Mouse (Mus musculus) embryonic facial prominence, embryonic 10.5 days (tissue): Measurements from ENCODE around the gene Plekha6. TPM values are rescaled to one million over a fixed set of nuclear protein-coding genes. Genes with fewer than 3 reads are reported as not detected.

Experiments used
- DNase-seq: peaks from one replicate; pipeline ENCODE4 v3.0.0-alpha.2; 2017; ENCODE audit warnings: low spot score
- H3K27ac ChIP-seq: fragments of 300-500 bp; sonication (generic); replicated peaks from 2 replicates; pipeline ENCODE4 v1.5.1; 2016; ENCODE audit warnings: mild to moderate bottlenecking
- H3K27me3 ChIP-seq: fragments of 300-500 bp; sonication (generic); replicated peaks from 2 replicates; pipeline ENCODE4 v1.6.1; 2016; ENCODE audit warnings: low read depth, mild to moderate bottlenecking; ENCODE audit not compliant: poor library complexity, severe bottlenecking
- H3K36me3 ChIP-seq: fragments of 300-500 bp; sonication (generic); replicated peaks from 2 replicates; pipeline ENCODE4 v1.6.1; 2016; ENCODE audit warnings: mild to moderate bottlenecking, moderate library complexity
- H3K4me1 ChIP-seq: fragments of 300-500 bp; sonication (generic); 2 replicates; pipeline ENCODE4 v1.6.1; 2016
- H3K4me3 ChIP-seq: fragments of 300-500 bp; sonication (generic); 2 replicates; pipeline ENCODE4 v1.5.1; 2016; ENCODE audit warnings: mild to moderate bottlenecking, moderate library complexity
- H3K9me3 ChIP-seq: fragments of 300-500 bp; sonication (generic); 2 replicates; pipeline ENCODE4 v1.6.1; 2016; ENCODE audit warnings: mild to moderate bottlenecking
- WGBS: fragments of 180-500 bp; shearing (Covaris S2); methylation state at CpG from one replicate; pipeline ENCODE4 v1.1.7; 2016; 5-methylcytosine and 5-hydroxymethylcytosine counted together
- polyA plus RNA-seq: library from polyadenylated mRNA; unstranded; fragments of >200 nt; fragmentation: Nextera tagmentation; extraction: Ambion mirVana; gene quantifications from 2 replicates; pipeline ENCODE4 v1.2.1, GENCODE M21; 2016

The Plekha6 gene
- polyA plus RNA-seq, 1 experiment from 2014 or later = 3.4 TPM

DNA sequence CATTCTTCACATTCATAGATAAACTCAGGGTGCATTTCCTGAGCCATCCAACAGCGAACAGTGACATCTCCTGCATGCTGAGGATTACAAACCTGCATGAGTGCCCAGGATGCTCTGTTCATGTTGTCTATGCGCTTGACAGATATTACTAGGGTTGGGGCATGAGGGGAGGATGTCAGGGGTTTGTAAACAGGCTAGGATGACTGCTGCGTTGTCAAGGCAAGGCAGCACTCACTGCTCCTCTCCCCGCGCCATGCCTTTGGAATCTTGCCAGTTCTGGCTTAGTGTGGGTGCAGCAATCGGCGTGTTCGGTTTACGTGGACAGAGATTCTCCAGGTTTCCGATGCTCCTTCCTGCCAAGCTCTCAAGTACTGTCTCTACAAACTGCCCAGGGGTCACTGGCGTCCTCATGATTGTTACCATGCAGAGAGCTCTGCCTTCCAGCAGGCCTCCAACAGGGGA lies 115.7 kb downstream of the Plekha6 start:
- H3K9me3 ChIP-seq = no peaks in the 10 kb centered on the region
- H3K4me1 ChIP-seq = peaks cover 27% of the 10 kb centered on the region
- peaks cover 10% of the 10 kb centered on the region for H3K27me3 ChIP-seq
- H3K4me3 ChIP-seq = no peak overlapping the region
- 90% methylated on average over 11 of the region's 11 CpGs for WGBS
- DNase-seq = no peak
- H3K36me3 ChIP-seq = no peaks in the 10 kb centered on the region
- H3K27ac ChIP-seq = no peak overlapping the region

DNA sequence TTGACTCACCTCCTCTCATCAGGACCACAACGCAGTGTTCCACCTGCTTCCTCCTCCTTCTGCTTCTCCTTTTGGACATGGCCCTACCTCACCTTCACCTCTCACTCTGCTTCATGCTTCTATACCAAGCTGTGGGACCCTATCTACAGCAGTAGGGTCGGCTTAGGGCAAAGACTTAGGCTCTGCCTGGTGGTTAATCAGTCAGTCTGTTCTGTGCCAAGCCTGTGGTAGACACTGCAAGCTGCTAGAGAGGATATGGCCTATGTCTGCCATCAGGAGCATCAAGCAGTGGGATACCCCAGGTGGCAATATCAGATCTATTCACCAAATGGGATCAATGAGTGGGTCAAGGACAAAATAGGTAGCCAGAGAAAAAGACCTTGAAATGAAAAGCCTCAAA lies 116.5 kb downstream of the Plekha6 start:
- no peak overlapping the region for H3K4me3 ChIP-seq
- no peaks in the 10 kb centered on the region for H3K36me3 ChIP-seq

DNA sequence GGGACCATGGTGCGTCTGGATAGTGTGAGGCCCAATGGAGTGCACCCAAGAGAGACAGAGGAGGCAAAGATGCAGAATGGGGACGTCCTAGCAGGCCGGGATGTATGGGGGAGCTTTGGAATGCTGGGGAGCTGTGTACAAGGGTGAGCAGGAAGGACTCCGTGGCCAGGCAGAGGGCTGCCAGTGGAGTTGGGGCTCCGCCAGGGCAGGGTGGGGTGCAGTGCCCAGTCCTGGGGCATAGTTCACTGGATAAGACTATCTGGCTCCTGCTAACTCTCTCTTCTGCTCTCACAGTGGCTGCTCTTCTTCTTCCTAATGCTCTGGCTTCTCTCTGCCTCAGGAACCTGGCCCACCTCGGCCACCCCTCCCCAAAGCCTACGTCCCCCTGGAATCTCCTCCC lies 121.9 kb downstream of the Plekha6 start:
- Histone ChIP-seq H3K9me3 (no peaks in the 10 kb centered on the region), H3K4me3 (no peak overlapping the region), H3K36me3 (peaks cover 6% of the 10 kb centered on the region; the same call in 1 of the 2 replicates), H3K27ac (no peak overlapping the region), H3K4me1 (peaks cover 5% of the 10 kb centered on the region), H3K27me3 (no peaks in the 10 kb centered on the region)
- 82% methylated on average over 7 of the region's 7 CpGs for WGBS
- no peak for DNase-seq

More for the DNA sequence above, 116.5 kb downstream of the Plekha6 start:
- Histone ChIP-seq H3K27ac (no peak overlapping the region), H3K9me3 (no peaks in the 10 kb centered on the region), H3K4me1 (peaks cover 27% of the 10 kb centered on the region), H3K27me3 (0 out of 2 replicates have a peak, but pooled peaks cover 3% of the 10 kb centered on the region)
- DNase-seq = no peak
- WGBS = 90% methylated on average over 2 of the region's 2 CpGs

DNA sequence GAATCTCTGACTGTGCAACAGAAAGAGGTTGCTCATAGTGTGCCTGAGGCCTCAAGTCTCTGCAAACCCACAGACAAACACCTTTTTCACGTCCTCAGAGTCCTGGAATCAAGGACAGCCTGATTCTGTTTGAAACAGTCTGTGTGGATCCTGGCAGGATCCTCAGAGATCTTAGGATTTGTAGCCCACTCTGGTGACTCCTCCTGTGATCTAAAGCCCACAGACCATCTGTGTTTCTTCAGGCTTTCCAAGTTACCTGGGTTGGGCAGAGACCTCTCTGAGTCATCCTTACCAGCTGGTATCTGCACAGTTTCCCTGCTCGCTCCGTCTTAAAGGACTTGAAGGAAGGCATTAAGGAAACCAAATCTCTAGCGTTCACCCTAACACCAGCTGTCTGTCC lies 123.0 kb downstream of the Plekha6 start:
- no peaks in the 10 kb centered on the region for H3K27me3 ChIP-seq
- no peak overlapping the region for H3K27ac ChIP-seq
- WGBS = 87% methylated on average over 4 of the region's 4 CpGs
- H3K4me1 ChIP-seq = peaks cover 4% of the 10 kb centered on the region
- no peak for DNase-seq
- no peak overlapping the region for H3K4me3 ChIP-seq
- no peaks in the 10 kb centered on the region for H3K9me3 ChIP-seq
- peaks cover 6% of the 10 kb centered on the region; the same call in 1 of the 2 replicates for H3K36me3 ChIP-seq

DNA sequence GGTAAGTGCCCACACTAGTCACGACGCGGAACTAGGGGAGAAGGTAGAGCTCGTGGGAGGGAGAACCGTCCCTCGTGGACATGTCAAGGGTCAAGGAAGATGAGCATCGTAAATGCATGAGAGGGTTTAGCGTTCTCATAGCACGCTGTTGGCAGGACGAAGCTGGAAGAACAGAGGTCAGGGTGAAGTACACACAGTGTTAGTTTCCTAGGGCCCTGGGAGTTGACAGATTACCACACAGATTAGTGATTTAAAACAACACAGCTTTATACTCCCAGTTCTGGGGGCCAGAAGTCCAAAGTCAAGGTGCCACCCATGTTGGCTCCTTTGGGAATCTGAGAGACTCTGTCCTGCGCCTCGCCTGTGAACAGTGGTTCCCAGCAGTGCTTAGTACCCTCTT lies 123.9 kb downstream of the Plekha6 start:
- Histone ChIP-seq H3K4me3 (no peak overlapping the region), H3K27me3 (no peaks in the 10 kb centered on the region), H3K27ac (no peak overlapping the region), H3K36me3 (peaks cover 6% of the 10 kb centered on the region; the same call in 1 of the 2 replicates), H3K9me3 (no peaks in the 10 kb centered on the region), H3K4me1 (no peaks in the 10 kb centered on the region)
- no peak for DNase-seq
- WGBS = 92% methylated on average over 12 of the region's 12 CpGs

DNA sequence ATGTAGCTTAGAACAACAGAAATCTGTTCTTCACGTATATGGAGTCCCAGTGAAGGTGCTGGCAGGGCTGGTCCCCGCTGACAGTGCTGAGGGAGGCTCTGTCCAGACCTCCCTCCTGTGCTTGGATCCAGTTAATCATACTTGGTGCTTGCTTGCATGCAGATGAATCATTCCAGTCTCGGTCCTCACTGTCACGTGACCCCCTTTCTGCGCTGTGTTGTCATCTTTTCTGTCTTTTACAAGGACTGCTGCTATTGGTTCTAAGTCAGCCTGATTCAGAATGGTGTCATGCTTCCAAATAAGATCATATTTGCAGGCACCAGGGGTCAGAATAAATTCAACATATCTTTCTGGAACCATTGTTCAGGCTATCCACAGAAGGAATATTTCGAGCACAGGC lies 127.9 kb downstream of the Plekha6 start:
- Histone ChIP-seq H3K27ac (no peak overlapping the region), H3K27me3 (peaks cover 11% of the 10 kb centered on the region; the same call in 1 of the 2 replicates), H3K4me1 (peaks cover 29% of the 10 kb centered on the region), H3K4me3 (no peak overlapping the region), H3K36me3 (peaks cover 6% of the 10 kb centered on the region; the same call in 1 of the 2 replicates), H3K9me3 (no peaks in the 10 kb centered on the region)
- 87% methylated on average over 6 of the region's 6 CpGs for WGBS
- no peak for DNase-seq

DNA sequence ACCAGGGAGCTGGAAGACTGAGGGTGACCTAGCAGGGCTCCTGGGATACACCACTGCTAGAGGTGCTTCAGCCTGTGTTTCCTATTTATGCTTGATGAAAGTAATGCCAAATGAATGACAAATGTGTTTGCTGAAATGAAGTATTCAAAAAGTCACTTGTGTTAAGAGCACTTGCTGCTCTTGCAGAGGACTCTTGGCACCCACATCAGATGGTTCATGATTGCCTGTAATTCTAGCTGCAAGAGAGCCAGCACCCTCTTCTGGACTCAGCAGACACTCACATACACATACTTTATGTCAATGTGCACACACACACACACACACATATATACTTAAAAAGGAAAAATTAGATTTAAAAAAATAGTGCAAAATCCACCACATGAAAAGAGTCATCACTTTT lies 128.6 kb downstream of the Plekha6 start:
- Histone ChIP-seq H3K4me1 (peaks cover 29% of the 10 kb centered on the region), H3K4me3 (no peak overlapping the region), H3K9me3 (no peaks in the 10 kb centered on the region), H3K27me3 (peaks cover 17% of the 10 kb centered on the region), H3K36me3 (peaks cover 3% of the 10 kb centered on the region; the same call in 1 of the 2 replicates), H3K27ac (no peak overlapping the region)
- no peak for DNase-seq

DNA sequence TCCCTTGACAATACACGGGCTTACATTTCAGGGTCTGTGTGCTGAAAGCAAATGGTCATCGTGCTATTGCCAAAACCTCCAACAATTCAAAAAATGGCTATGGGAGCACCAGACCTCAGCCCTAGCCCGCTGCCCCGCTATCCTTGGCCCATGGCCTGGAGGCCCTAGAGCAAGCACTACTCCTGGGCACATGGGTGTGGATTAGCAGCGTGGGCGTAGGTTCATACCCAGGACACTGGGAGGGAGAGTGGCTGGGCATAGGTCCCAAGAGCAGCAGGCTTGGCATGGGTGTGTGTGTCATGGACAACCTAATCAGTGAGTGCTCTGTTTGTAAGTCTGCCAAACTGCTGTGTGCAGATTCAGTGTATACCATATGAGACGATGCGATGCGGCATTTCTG lies 132.4 kb downstream of the Plekha6 start:
- Histone ChIP-seq H3K4me3 (no peak overlapping the region), H3K4me1 (peaks cover 44% of the 10 kb centered on the region), H3K27ac (no peak overlapping the region), H3K27me3 (peaks cover 54% of the 10 kb centered on the region), H3K9me3 (no peaks in the 10 kb centered on the region), H3K36me3 (no peaks in the 10 kb centered on the region)
- DNase-seq = no peak
- WGBS = 89% methylated on average over 9 of the region's 9 CpGs

DNA sequence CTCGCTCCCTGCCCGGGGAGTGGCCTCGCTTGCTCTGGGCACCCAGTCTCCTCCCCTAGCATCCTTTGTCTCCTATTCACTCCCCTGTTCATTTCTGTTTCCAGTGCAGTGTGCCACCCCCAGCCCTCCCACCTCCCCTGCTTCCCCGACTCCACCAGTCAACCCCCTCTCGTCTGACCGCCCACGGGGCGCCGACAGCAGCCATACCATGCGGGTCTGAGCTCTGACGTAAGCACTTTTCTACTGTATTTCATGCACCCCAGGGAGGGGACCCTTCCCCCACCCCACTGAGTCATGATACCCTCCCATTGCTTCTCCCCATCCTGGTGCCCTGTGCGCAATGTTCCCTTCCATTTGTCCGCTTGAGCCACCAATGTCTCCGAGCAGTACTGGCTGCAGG lies 134.8 kb downstream of the Plekha6 start:
- no peaks in the 10 kb centered on the region for H3K36me3 ChIP-seq
- peaks cover 42% of the 10 kb centered on the region for H3K4me1 ChIP-seq
- H3K27me3 ChIP-seq = peaks cover 56% of the 10 kb centered on the region
- H3K4me3 ChIP-seq = no peak overlapping the region
- DNase-seq = no peak
- WGBS = 37% methylated on average over 14 of the region's 14 CpGs
- no peak overlapping the region for H3K27ac ChIP-seq
- no peaks in the 10 kb centered on the region for H3K9me3 ChIP-seq

DNA sequence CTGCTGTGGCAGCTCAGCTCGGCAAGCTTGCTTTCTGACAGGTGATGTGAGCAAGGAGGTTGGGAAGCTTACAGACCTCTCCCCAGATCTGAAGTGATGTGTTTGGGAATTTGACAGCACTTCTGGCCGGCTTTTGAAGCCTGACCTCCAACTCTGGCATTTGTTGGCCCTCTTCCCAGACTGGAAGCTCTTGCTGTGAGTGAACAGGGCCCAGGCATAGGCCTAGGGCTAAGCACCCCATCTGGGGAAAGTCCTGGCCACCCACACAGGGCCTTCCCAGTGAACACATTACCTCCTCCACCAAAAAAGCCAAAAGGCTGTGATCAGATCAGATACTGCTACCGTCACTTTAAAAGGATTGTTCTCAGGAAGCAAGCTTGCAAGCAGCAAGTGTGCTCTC lies 138.5 kb downstream of the Plekha6 start:
- Histone ChIP-seq H3K4me1 (peaks cover 15% of the 10 kb centered on the region), H3K4me3 (no peak overlapping the region), H3K27ac (no peak overlapping the region), H3K36me3 (no peaks in the 10 kb centered on the region), H3K27me3 (peaks cover 44% of the 10 kb centered on the region), H3K9me3 (no peaks in the 10 kb centered on the region)
- no peak for DNase-seq
- WGBS = 68% methylated on average over 3 of the region's 3 CpGs

DNA sequence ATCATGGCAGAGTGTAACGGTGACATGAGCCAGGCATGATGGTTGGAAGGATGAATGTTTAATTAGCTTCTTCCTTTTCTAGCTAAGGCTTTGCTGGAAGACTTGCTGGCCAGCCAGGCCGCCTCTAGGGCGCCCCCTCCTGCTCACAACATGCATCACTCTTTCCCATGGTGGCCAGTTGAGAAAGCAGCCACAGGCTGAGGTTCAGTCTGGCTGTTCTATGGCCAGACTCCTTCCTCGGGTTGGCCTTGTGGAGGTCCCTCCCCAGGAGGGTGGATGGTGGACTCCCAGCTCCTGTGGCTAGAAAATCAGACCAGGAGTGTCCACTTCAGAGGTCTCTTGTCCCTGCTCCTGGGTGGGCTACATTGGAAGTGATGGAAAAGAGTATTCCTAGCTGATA lies 142.8 kb downstream of the Plekha6 start:
- peaks cover 16% of the 10 kb centered on the region for H3K27me3 ChIP-seq
- peak; percentile 84 for DNase-seq
- H3K36me3 ChIP-seq = no peaks in the 10 kb centered on the region
- 12% methylated on average over 4 of the region's 4 CpGs for WGBS
- no peaks in the 10 kb centered on the region for H3K9me3 ChIP-seq
- no peak overlapping the region for H3K27ac ChIP-seq
- H3K4me3 ChIP-seq = no peak overlapping the region
- H3K4me1 ChIP-seq = peaks cover 7% of the 10 kb centered on the region; the same call in 1 of the 2 replicates

DNA sequence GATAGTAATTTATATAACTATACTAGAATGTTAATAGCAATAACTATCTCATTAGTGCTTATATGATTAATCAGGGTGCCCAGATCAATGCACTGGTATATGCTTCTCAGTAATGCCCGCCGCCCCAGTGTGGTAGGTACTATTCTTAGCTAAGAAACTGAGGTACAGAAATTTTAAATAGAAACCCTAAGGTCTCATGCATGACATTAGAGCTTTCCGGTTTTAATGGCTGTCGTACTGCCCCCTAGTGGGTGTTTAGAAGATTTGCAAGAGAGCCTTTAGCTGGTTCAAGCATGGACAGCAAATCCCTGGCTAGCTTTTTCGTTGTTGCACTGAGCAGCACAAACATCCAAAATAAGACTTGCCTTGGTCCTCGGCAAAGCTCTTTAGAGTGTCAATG lies 143.3 kb downstream of the Plekha6 start:
- Histone ChIP-seq H3K27ac (no peak overlapping the region), H3K36me3 (no peaks in the 10 kb centered on the region), H3K27me3 (peaks cover 15% of the 10 kb centered on the region), H3K9me3 (no peaks in the 10 kb centered on the region), H3K4me1 (peaks cover 12% of the 10 kb centered on the region), H3K4me3 (no peak overlapping the region)
- WGBS = 16% methylated on average over 6 of the region's 6 CpGs
- peak; percentile 60 for DNase-seq

DNA sequence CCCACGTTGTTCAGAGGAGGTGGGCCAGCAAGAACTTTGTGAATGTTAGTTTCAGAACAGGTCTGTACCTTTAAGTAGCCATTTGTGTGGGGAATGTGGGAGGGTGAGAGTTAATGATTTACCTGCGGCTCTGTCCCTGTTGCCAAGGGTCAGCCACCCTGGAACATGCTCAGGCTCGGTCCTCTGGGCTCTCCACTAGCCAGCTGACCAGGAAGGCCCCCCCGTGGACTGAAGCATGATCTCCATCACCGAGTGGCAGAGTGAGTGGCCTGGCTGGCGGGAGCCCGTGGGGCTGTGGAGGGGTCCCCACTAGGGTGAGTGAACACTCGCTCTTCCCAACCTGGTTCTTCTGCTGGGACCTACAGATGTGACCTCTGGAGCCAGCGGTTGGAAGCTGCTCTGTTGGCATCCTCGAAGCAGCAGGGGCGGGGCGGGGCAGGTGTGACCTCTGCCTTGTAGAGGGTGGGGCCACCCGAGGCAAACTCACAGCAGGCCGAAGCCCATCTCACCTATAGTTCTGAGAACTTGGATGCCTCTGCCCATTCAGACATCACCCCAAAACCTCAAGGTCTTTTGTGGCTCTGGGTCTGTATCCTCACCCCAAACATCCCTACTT lies 145.8 kb downstream of the Plekha6 start, which contains the start of gene Golt1a:
TSS of gene Golt1a (plus strand) at position 149 of the 616 bp plus-strand sequence.
- Histone ChIP-seq H3K4me3 (no peak within 1 kb of the TSS), H3K4me1 (peaks cover 21% of the 10 kb centered on the region), H3K27me3 (peaks cover 23% of the 10 kb centered on the region), H3K9me3 (no peaks in the 10 kb centered on the region), H3K36me3 (no peaks in the 10 kb centered on the region), H3K27ac (no peak within 1 kb of the TSS)
- WGBS = 67% methylated on average over 14 of the region's 14 CpGs
- DNase-seq = no peak
